Comparison of ENCODE assay signal across 7 mouse cellular contexts in genomic region chr2:167278751-167279526, GRCm38 (mm10). TPM values are rescaled to one million over a fixed set of nuclear protein-coding genes. Genes with fewer than 3 reads are reported as not detected.
DNase-seq lines count a peak whose midpoint lies in the region; ATAC-seq and TF ChIP-seq lines count a peak whose summit lies in the region.

No protein-coding gene starts in this region.

- intact Hi-C loops in heart, postnatal 10 days (cut with DNase I) = loop anchor here (1.0 kb wide), 2 partner anchors 57 to 207 kb away; no protein-coding TSS in a partner anchor

- peak; percentile 94 for TF ChIP-seq CTCF in bone marrow, adult 2 months (IDR thresholded peaks at IDR 0.05; ENCODE audit: control insufficient read depth, insufficient read depth, low read length)
- TF ChIP-seq CTCF in embryonic fibroblast, embryonic 13.5 days (IDR thresholded peaks at IDR 0.05; ENCODE audit: borderline replicate concordance, insufficient read depth, low read length) = peak; percentile 92

- DNase-seq in Muller cell, postnatal 12 days (ENCODE audit: inconsistent ontology term) = peak; percentile 60
- DNase-seq in heart, postnatal 10 days = peak; percentile 77 to 80
- DNase-seq in layer of hippocampus, adult 8-10 months (ENCODE audit: low spot score in 2 of 2) = peak; percentile 9 to 29
- peak; percentile 41 for DNase-seq in retina, postnatal 7 days (ENCODE audit: low read depth, low spot score)

- 49% methylated on average over 17 of the region's 17 CpGs for WGBS in bone marrow, adult 2 months
- WGBS in lung, embryonic 16.5 days = 49% methylated on average over 17 of the region's 17 CpGs

- H3K9me3 ChIP-seq in lung, embryonic 16.5 days (ENCODE audit: control insufficient read depth, low read length) = no peaks in the 10 kb centered on the region

- ATAC-seq in lung, embryonic 16.5 days (ENCODE audit: low read depth) = peak; percentile 48

- H3K4me2 ChIP-seq in lung, embryonic 16.5 days (ENCODE audit: low read depth, low read length) = no peak overlapping the region

- no peaks in the 10 kb centered on the region for H3K4me1 ChIP-seq in bone marrow, adult 2 months (ENCODE audit: control insufficient read depth, insufficient read depth, low read length)
- no peaks in the 10 kb centered on the region for H3K4me1 ChIP-seq in embryonic fibroblast, embryonic 13.5 days (ENCODE audit: control insufficient read depth, insufficient read depth, low read length)
- H3K4me1 ChIP-seq in lung, embryonic 16.5 days (replicated peaks; ENCODE audit: control insufficient read depth, insufficient read depth, low read length) = no peaks in the 10 kb centered on the region

- no peaks in the 10 kb centered on the region for H3K27me3 ChIP-seq in lung, embryonic 16.5 days (ENCODE audit: control insufficient read depth, insufficient read depth, low read depth, low read length)

- no peaks in the 10 kb centered on the region for H3K36me3 ChIP-seq in lung, embryonic 16.5 days (ENCODE audit: control insufficient read depth, insufficient read depth, low read length)

- H3K4me3 ChIP-seq in bone marrow, adult 2 months (replicated peaks; ENCODE audit: control insufficient read depth, low read depth, low read length) = no peak overlapping the region
- no peak overlapping the region for H3K4me3 ChIP-seq in embryonic fibroblast, embryonic 13.5 days (ENCODE audit: insufficient read depth, low read length)
- H3K4me3 ChIP-seq in lung, embryonic 16.5 days (ENCODE audit: low read length) = no peak overlapping the region

- no peak overlapping the region for H3K9ac ChIP-seq in lung, embryonic 16.5 days (ENCODE audit: low read length)

- H3K27ac ChIP-seq in bone marrow, adult 2 months (ENCODE audit: control insufficient read depth, insufficient read depth, low read depth, low read length, poor library complexity) = no peak overlapping the region
- H3K27ac ChIP-seq in embryonic fibroblast, embryonic 13.5 days (ENCODE audit: insufficient read depth, low read length) = no peak overlapping the region
- H3K27ac ChIP-seq in lung, embryonic 16.5 days (ENCODE audit: low read length) = no peak overlapping the region

- no peak for TF ChIP-seq POLR2A in bone marrow, adult 2 months (IDR thresholded peaks at IDR 0.05; ENCODE audit: borderline replicate concordance, control insufficient read depth, low read depth, low read length)
- no peak for TF ChIP-seq POLR2A in embryonic fibroblast, embryonic 13.5 days (IDR thresholded peaks at IDR 0.05; ENCODE audit: low read depth, low read length)

RNA-seq across cellular contexts. Expression of gene Ptgis, which starts 38.5 kb away (rescaled TPM):
- 1.2 TPM in 2 replicates for polyA plus RNA-seq in bone marrow, adult 2 months (2011; ENCODE audit: insufficient read depth, insufficient read length, low replicate concordance, missing spikeins)
- polyA plus RNA-seq in embryonic fibroblast, embryonic 13.5 days (2011; ENCODE audit: insufficient read length, low read depth, missing spikeins) = 21.0 TPM in 2 replicates
- total RNA-seq in heart, postnatal 10 days (2021) = 10 to 100 TPM; 35.8 to 39.7 TPM
- 1 to 10 TPM; 1.7 to 2.2 (median 1.7) TPM for total RNA-seq in layer of hippocampus, adult 8-10 months (2022)
- polyA plus RNA-seq in lung, embryonic 16.5 days (2015; fragmentation: Nextera tagmentation; extraction: Ambion mirVana) = 14.4 and 15.8 TPM in 2 replicates

Comparison
In these comparisons a context has a peak if more than half of its experiments do, and no peak if none do; other contexts are left out.
1. DNase-seq: peak in every context shown above with its lines; median percentile 78 in heart, postnatal 10 days; 60 in Muller cell, postnatal 12 days; 41 in retina, postnatal 7 days; 19 in layer of hippocampus, adult 8-10 months.